In genomic region chr6:100833355-100833754, GRCm38 (mm10) we compare ENCODE assay signal across 7 mouse cellular contexts. TPM values are rescaled to one million over a fixed set of nuclear protein-coding genes. Genes with fewer than 3 reads are reported as not detected.
DNase-seq lines count a peak whose midpoint lies in the region; ATAC-seq lines count a peak whose summit lies in the region.

Ppp4r2 (plus strand) TSS chr6:100833622.

- peak within 1 kb of the TSS; percentile 86 for H3K27ac ChIP-seq in intestine, embryonic 15.5 days
- peak within 1 kb of the TSS; percentile 97 for H3K27ac ChIP-seq in midbrain, embryonic 10.5 days (replicated peaks)

- H3K27me3 ChIP-seq in intestine, embryonic 15.5 days (replicated peaks), result no peaks in the 10 kb centered on the region
- H3K27me3 ChIP-seq in midbrain, embryonic 10.5 days (ENCODE audit: low read depth, poor library complexity, severe bottlenecking), result no peaks in the 10 kb centered on the region

- intact Hi-C loops in gastrocnemius, postnatal 36 days (cut with DNase I), result no loop called here
- intact Hi-C loops in left cerebral cortex, postnatal 25 days (cut with DNase I), result loop anchor here (2.0 kb wide), 1 partner anchor 163 kb away; the partner anchor contains the start of gene Shq1

- H3K36me3 ChIP-seq in intestine, embryonic 15.5 days, result peaks cover 6% of the 10 kb centered on the region; the same call in 1 of the 2 replicates
- H3K36me3 ChIP-seq in midbrain, embryonic 10.5 days, result peaks cover 37% of the 10 kb centered on the region

- H3K4me1 ChIP-seq in intestine, embryonic 15.5 days (replicated peaks), result 0 out of 2 replicates have a peak, but pooled peaks cover 9% of the 10 kb centered on the region
- H3K4me1 ChIP-seq in midbrain, embryonic 10.5 days, result peaks cover 23% of the 10 kb centered on the region

- no peaks in the 10 kb centered on the region for H3K9me3 ChIP-seq in intestine, embryonic 15.5 days
- no peaks in the 10 kb centered on the region for H3K9me3 ChIP-seq in midbrain, embryonic 10.5 days (replicated peaks)

- DNase-seq in adrenal gland, adult 18-20 months (ENCODE audit: low spot score in 2 of 2), result peak; percentile 87 to 90
- peak; percentile 96 for DNase-seq in embryo, embryonic 11 days
- DNase-seq in gastrocnemius, postnatal 36 days, result peak; percentile 85 to 86
- peak; percentile 92 to 94 for DNase-seq in left cerebral cortex, postnatal 25 days (ENCODE audit: low spot score in 2 of 2)
- DNase-seq in midbrain, embryonic 10.5 days (ENCODE audit: low spot score), result peak; percentile 90
- peak; percentile 93 for DNase-seq in right cerebral cortex, postnatal 4 days

- under 1% methylated on average over 40 of the region's 50 CpGs for WGBS in intestine, embryonic 15.5 days
- WGBS in midbrain, embryonic 10.5 days, result under 1% methylated on average over 40 of the region's 50 CpGs

- peak; percentile 97 for ATAC-seq in intestine, embryonic 15.5 days

- H3K4me3 ChIP-seq in intestine, embryonic 15.5 days (replicated peaks), result peak within 1 kb of the TSS; percentile 77
- H3K4me3 ChIP-seq in midbrain, embryonic 10.5 days, result peak within 1 kb of the TSS; percentile 87

- H3K9ac ChIP-seq in intestine, embryonic 15.5 days, result peak within 1 kb of the TSS; percentile 76

- H3K4me2 ChIP-seq in intestine, embryonic 15.5 days (replicated peaks), result peak within 1 kb of the TSS; percentile 58

RNA-seq across cellular contexts. Expression of gene Ppp4r2, which starts in this region (rescaled TPM):
- 10 to 100 TPM; 87.4 to 92.1 TPM for total RNA-seq in adrenal gland, adult 18-20 months (2021)
- 10 to 100 TPM; 48.2 to 51.3 TPM for total RNA-seq in gastrocnemius, postnatal 36 days (2021)
- 14.6 and 17.2 TPM in 2 replicates for polyA plus RNA-seq in intestine, embryonic 15.5 days (2015; fragmentation: Nextera tagmentation; extraction: Ambion mirVana)
- 10 to 100 TPM; 71.3 to 80.3 TPM for total RNA-seq in left cerebral cortex, postnatal 25 days (2021)
- 22.7 and 23.0 TPM in 2 replicates for polyA plus RNA-seq in midbrain, embryonic 10.5 days (2016; fragmentation: Nextera tagmentation; extraction: Ambion mirVana)

Comparison
In these comparisons a context has a peak if more than half of its experiments do, and no peak if none do; other contexts are left out.
1. Peak in every context shown above with its lines: DNase-seq, ATAC-seq, H3K4me3 ChIP-seq and H3K27ac ChIP-seq.